Mouse (Mus musculus) liver, postnatal 0 days (tissue): ENCODE measurements at regions not wholly inside any gene's neighbourhood (a gene's known extent, or its start where the extent isn't known, plus 50 kb on each side); places are given as distances from the start of the nearest gene placed in this dataset.

Experiments
- CTCF ChIP-seq: sonication (generic); IDR thresholded peaks from 2 replicates; pipeline ENCODE4 v1.5.1; 2016; ENCODE audit warnings: antibody characterized with exemption, low read depth
- EP300 ChIP-seq: IDR thresholded peaks from 2 replicates; pipeline ENCODE4 v1.6.1; 2016; ENCODE audit warnings: antibody characterized with exemption, low read depth, mild to moderate bottlenecking

DNA sequence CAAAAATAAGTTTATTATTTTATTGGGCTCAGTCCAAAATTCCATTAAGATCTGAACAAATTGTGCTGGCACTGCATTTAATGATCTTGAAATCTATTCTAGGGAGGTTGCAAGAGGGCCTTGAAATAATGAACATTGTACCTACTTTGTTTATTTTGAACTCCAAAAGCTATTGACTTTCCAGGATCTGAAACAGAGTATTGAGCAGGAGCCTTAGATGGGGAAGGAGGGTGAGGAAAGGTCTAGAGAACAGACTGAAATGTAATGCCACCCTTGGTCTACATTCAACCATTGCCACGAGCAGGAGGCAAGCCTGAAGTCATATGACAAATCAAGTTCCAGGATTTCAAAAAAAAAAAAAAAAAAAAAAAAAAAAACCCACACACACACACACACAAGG lies 1028.9 kb upstream of the Gje1 start:
- TF ChIP-seq CTCF (no peak), EP300 (no peak)
